Mouse (Mus musculus): ENCODE data around the gene Ak1. TPM values are rescaled to one million over a fixed set of nuclear protein-coding genes. Genes with fewer than 3 reads are reported as not detected.

The Ak1 gene
- 21.8 and 26.1 TPM in 2 replicates for polyA plus RNA-seq (2015; fragmentation: Nextera tagmentation; extraction: Ambion mirVana)

GRCm38 (mm10) chr2:32621517-32621859 lies at the start of gene Ak1:
Ak1 (plus strand) TSS chr2:32621758.
- 25% methylated on average over 7 of the region's 7 CpGs for WGBS
- Histone ChIP-seq H3K4me2 (replicated peaks; ENCODE audit: low read depth) (0 out of 2 replicates have a peak within 1 kb of the TSS, but pooled peaks have one; percentile 14), H3K36me3 (ENCODE audit: control insufficient read depth, insufficient read depth, low read length) (no peaks in the 10 kb centered on the region), H3K9ac (ENCODE audit: low read length) (no peak within 1 kb of the TSS; the same call in 1 of the 2 replicates), H3K27me3 (ENCODE audit: control insufficient read depth, insufficient read depth, low read length) (no peaks in the 10 kb centered on the region), H3K9me3 (ENCODE audit: control insufficient read depth, low read length) (no peaks in the 10 kb centered on the region), H3K4me1 (replicated peaks; ENCODE audit: control insufficient read depth, insufficient read depth) (peaks cover 17% of the 10 kb centered on the region), H3K27ac (replicated peaks) (peak within 1 kb of the TSS; percentile 75), H3K4me3 (ENCODE audit: low read depth, low read length) (no peak within 1 kb of the TSS)
- DNase-seq (ENCODE audit: low spot score) (no peak), ATAC-seq (ENCODE audit: low FRiP score, low TSS enrichment) (no peak)
- TF ChIP-seq EP300 (optimal IDR thresholded peaks at IDR 0.05) (no peak), CTCF (IDR thresholded peaks at IDR 0.05; ENCODE audit: low read depth) (no peak)

DNA sequence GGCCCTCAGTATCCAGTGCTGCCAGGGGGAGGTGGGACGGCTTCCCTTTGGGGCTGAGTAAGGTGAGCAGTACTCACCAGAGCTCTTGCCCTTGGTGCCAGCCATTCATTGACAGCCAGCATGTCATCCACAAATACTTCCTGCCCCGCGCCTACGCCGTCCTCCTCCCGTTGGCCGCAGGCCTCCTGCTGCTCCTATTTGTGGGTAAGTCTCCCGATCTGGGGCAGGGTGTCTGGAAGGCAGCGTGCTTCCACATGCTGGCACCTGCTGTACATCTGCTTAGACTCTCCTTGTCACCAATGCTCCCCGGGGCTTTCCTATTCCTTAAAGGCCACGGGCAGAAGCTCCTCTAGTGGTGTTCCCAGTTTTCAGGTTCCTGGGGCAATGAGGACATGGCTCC lies 49.4 kb upstream of the Ak1 start:
- Histone ChIP-seq H3K4me2 (replicated peaks; ENCODE audit: low read depth) (no peak overlapping the region), H3K4me1 (replicated peaks; ENCODE audit: control insufficient read depth, insufficient read depth) (0 out of 2 replicates have a peak, but pooled peaks cover 4% of the 10 kb centered on the region), H3K9me3 (ENCODE audit: control insufficient read depth, low read length) (no peaks in the 10 kb centered on the region), H3K27ac (replicated peaks) (no peak overlapping the region), H3K27me3 (ENCODE audit: control insufficient read depth, insufficient read depth, low read length) (no peaks in the 10 kb centered on the region), H3K9ac (ENCODE audit: low read length) (no peak overlapping the region), H3K4me3 (ENCODE audit: low read depth, low read length) (no peak overlapping the region), H3K36me3 (ENCODE audit: control insufficient read depth, insufficient read depth, low read length) (peaks cover 15% of the 10 kb centered on the region)
- ATAC-seq (ENCODE audit: low FRiP score, low TSS enrichment) (no peak), DNase-seq (ENCODE audit: low spot score) (no peak)
- TF ChIP-seq EP300 (optimal IDR thresholded peaks at IDR 0.05) (no peak), CTCF (IDR thresholded peaks at IDR 0.05; ENCODE audit: low read depth) (no peak)
- 89% methylated on average over 11 of the region's 11 CpGs for WGBS

DNA sequence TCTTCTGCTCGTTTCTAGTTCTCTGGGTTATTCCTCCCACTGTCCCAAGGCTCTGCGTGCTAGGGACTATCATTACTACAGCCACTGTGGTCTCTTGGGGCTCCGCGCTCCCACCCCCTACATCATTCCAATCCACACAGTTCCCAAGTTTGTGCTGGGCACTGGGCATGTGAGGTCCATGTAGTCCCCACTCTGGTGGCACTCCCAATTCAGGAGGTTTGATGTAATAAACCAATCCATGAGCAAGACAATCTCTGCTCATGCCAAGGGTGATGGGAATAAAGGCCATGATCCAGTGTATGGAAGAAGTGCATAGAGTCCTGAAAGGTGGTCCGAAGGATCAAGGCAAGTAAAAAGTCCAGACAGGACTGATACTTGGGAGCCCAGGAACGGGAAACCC lies 47.1 kb upstream of the Ak1 start, which contains the start of gene Pip5kl1:
Gene Pip5kl1, plus strand, starts transcription at position 301 of the 400 bp plus-strand sequence.
- Histone ChIP-seq H3K4me2 (replicated peaks; ENCODE audit: low read depth) (peak within 1 kb of the TSS; percentile 59), H3K4me3 (ENCODE audit: low read depth, low read length) (peak within 1 kb of the TSS; percentile 27), H3K27ac (replicated peaks) (no peak within 1 kb of the TSS), H3K36me3 (ENCODE audit: control insufficient read depth, insufficient read depth, low read length) (0 out of 2 replicates have a peak, but pooled peaks cover 5% of the 10 kb centered on the region), H3K9ac (ENCODE audit: low read length) (peak within 1 kb of the TSS; percentile 35), H3K27me3 (ENCODE audit: control insufficient read depth, insufficient read depth, low read length) (no peaks in the 10 kb centered on the region), H3K9me3 (ENCODE audit: control insufficient read depth, low read length) (no peaks in the 10 kb centered on the region), H3K4me1 (replicated peaks; ENCODE audit: control insufficient read depth, insufficient read depth) (0 out of 2 replicates have a peak, but pooled peaks cover 4% of the 10 kb centered on the region)
- WGBS = 69% methylated on average over 6 of the region's 6 CpGs
- ATAC-seq (ENCODE audit: low FRiP score, low TSS enrichment) (no peak), DNase-seq (ENCODE audit: low spot score) (no peak)
- TF ChIP-seq CTCF (IDR thresholded peaks at IDR 0.05; ENCODE audit: low read depth) (no peak), EP300 (optimal IDR thresholded peaks at IDR 0.05) (no peak)

- DNase-seq (ENCODE audit: low spot score) (peak; percentile 59), ATAC-seq (ENCODE audit: low FRiP score, low TSS enrichment) (peak; percentile 16; the same call in 1 of the 2 replicates)
- 3% methylated on average over 26 of the region's 26 CpGs for WGBS
- H3K4me2 ChIP-seq (replicated peaks; ENCODE audit: low read depth) = peak overlapping the region; percentile 59
- TF ChIP-seq EP300 (optimal IDR thresholded peaks at IDR 0.05) (no peak), CTCF (IDR thresholded peaks at IDR 0.05; ENCODE audit: low read depth) (peak; percentile 83)
- no peak overlapping the region for H3K27ac ChIP-seq (replicated peaks)
- peak overlapping the region; percentile 35 for H3K9ac ChIP-seq (ENCODE audit: low read length)
- H3K36me3 ChIP-seq (ENCODE audit: control insufficient read depth, insufficient read depth, low read length) = 0 out of 2 replicates have a peak, but pooled peaks cover 5% of the 10 kb centered on the region
- H3K4me3 ChIP-seq (ENCODE audit: low read depth, low read length) = peak overlapping the region; percentile 27
- H3K4me1 ChIP-seq (replicated peaks; ENCODE audit: control insufficient read depth, insufficient read depth) = 0 out of 2 replicates have a peak, but pooled peaks cover 4% of the 10 kb centered on the region
- no peaks in the 10 kb centered on the region for H3K27me3 ChIP-seq (ENCODE audit: control insufficient read depth, insufficient read depth, low read length)
- no peaks in the 10 kb centered on the region for H3K9me3 ChIP-seq (ENCODE audit: control insufficient read depth, low read length)
Observed at GRCm38 (mm10) chr2:32574901-32575585, 46.5 kb upstream of the Ak1 start.

DNA sequence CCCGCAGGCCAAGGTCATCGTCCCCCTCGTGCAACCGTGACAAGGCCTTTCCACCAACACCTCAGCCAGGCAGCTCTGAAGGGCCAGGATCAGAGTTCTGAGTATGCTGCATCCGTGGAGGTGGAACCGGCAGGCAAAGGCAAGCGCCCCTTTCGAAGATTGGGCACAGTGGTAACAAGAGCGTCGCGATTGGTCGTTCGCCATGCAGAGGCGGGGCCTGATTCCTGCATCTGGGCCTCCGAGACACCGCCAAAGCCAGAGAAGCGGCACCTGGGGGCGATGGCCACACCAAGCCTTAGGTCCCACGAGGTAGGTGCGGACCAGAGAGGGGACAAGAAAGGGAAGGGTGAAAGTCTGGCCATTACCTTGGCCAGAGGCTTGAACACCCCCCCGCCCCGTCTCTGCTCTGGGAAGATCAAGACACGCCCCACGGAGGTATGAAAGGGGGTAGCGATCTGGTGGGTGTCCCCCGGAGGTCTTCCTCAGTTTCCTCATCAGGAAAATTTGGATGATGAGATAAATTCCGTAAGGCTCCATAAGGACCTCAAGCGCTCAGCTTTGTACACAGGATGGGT lies 45.9 kb upstream of the Ak1 start, which contains the start of gene 9430097D07Rik:
Gene 9430097D07Rik, minus strand, starts transcription at position 99 of the 575 bp plus-strand sequence.
- Histone ChIP-seq H3K4me2 (replicated peaks; ENCODE audit: low read depth) (peak within 1 kb of the TSS; percentile 59), H3K27ac (replicated peaks) (no peak within 1 kb of the TSS), H3K9me3 (ENCODE audit: control insufficient read depth, low read length) (no peaks in the 10 kb centered on the region), H3K9ac (ENCODE audit: low read length) (peak within 1 kb of the TSS; percentile 35), H3K27me3 (ENCODE audit: control insufficient read depth, insufficient read depth, low read length) (no peaks in the 10 kb centered on the region), H3K36me3 (ENCODE audit: control insufficient read depth, insufficient read depth, low read length) (0 out of 2 replicates have a peak, but pooled peaks cover 5% of the 10 kb centered on the region), H3K4me3 (ENCODE audit: low read depth, low read length) (peak within 1 kb of the TSS; percentile 27), H3K4me1 (replicated peaks; ENCODE audit: control insufficient read depth, insufficient read depth) (0 out of 2 replicates have a peak, but pooled peaks cover 4% of the 10 kb centered on the region)
- peak; percentile 37 for DNase-seq (ENCODE audit: low spot score)
- no peak for ATAC-seq (ENCODE audit: low FRiP score, low TSS enrichment)
- WGBS = 9% methylated on average over 28 of the region's 28 CpGs
- TF ChIP-seq EP300 (optimal IDR thresholded peaks at IDR 0.05) (no peak), CTCF (IDR thresholded peaks at IDR 0.05; ENCODE audit: low read depth) (no peak)
